Mouse (Mus musculus) liver, embryonic 11.5 days (tissue): ENCODE data around the gene Casz1. TPM values are rescaled to one million over a fixed set of nuclear protein-coding genes. Genes with fewer than 3 reads are reported as not detected.

Experiments used
- ATAC-seq: fragments of 200-750 bp; cut with Nextera tagmentation; replicated peaks from 2 replicates; pipeline ENCODE4 v1.8.0; 2017; ENCODE audit warnings: moderate number of reproducible peaks, mild to moderate bottlenecking, moderate TSS enrichment, moderate library complexity; ENCODE audit not compliant: low FRiP score
- DNase-seq: peaks from one replicate; pipeline ENCODE4 v3.0.0-alpha.2; 2017; ENCODE audit warnings: low spot score
- H3K27ac ChIP-seq: fragments of 300-500 bp; sonication (generic); 2 replicates; pipeline ENCODE4 v1.5.1; 2014; ENCODE audit warnings: mild to moderate bottlenecking, low read depth, low read length, control low read depth
- H3K27me3 ChIP-seq: fragments of 300-500 bp; sonication (generic); replicated peaks from 2 replicates; pipeline ENCODE4 v1.6.1; 2014; ENCODE audit warnings: low read length, mixed read lengths; ENCODE audit not compliant: control insufficient read depth, insufficient read depth
- H3K36me3 ChIP-seq: fragments of 300-500 bp; sonication (generic); 2 replicates; pipeline ENCODE4 v1.6.1; 2014; ENCODE audit warnings: mild to moderate bottlenecking, low read length, moderate library complexity, mixed read lengths; ENCODE audit not compliant: control insufficient read depth, insufficient read depth
- H3K4me1 ChIP-seq: fragments of 300-500 bp; sonication (generic); replicated peaks from 2 replicates; pipeline ENCODE4 v1.6.1; 2014; ENCODE audit warnings: low read length, mixed read lengths; ENCODE audit not compliant: control insufficient read depth, insufficient read depth
- H3K4me2 ChIP-seq: fragments of 300-500 bp; sonication (generic); 2 replicates; pipeline ENCODE4 v1.6.1; 2014; ENCODE audit warnings: mild to moderate bottlenecking, control low read depth, moderate library complexity
- H3K4me3 ChIP-seq: fragments of 300-500 bp; sonication (generic); 2 replicates; pipeline ENCODE4 v1.5.1; 2014; ENCODE audit warnings: low read depth, low read length, control low read depth
- H3K9ac ChIP-seq: fragments of 300-500 bp; sonication (generic); 2 replicates; pipeline ENCODE4 v1.6.1; 2014; ENCODE audit warnings: low read depth, low read length, control low read depth
- H3K9me3 ChIP-seq: fragments of 300-500 bp; sonication (generic); 2 replicates; pipeline ENCODE4 v1.6.1; 2016; ENCODE audit warnings: low read length, inconsistent platforms, mixed read lengths; ENCODE audit not compliant: control insufficient read depth
- WGBS: fragments of 180-500 bp; shearing (Covaris S2); extraction: QIAGEN DNeasy Blood & Tissue Kit; methylation state at CpG from one replicate; pipeline ENCODE4 v1.1.7; 2014; 5-methylcytosine and 5-hydroxymethylcytosine counted together
- polyA plus RNA-seq: library from polyadenylated mRNA; unstranded; fragments of >200 nt; fragmentation: Nextera tagmentation; extraction: Ambion mirVana; gene quantifications from 2 replicates; pipeline ENCODE4 v1.2.1, GENCODE M21; 2014

Gene Casz1
- polyA plus RNA-seq, 1 experiment from 2014 or later: 1.0 TPM

GRCm38 (mm10) chr4:148806836-148807235 lies 2.6 kb downstream of the Casz1 start:
- peak overlapping the region; percentile 85 for H3K4me2 ChIP-seq
- DNase-seq (peak; percentile 46), ATAC-seq (no peak)
- H3K9ac ChIP-seq: no peak overlapping the region
- peaks cover 8% of the 10 kb centered on the region for H3K4me1 ChIP-seq
- 2% methylated on average over 23 of the region's 26 CpGs for WGBS
- H3K27ac ChIP-seq: no peak overlapping the region
- H3K9me3 ChIP-seq: no peaks in the 10 kb centered on the region
- peaks cover 93% of the 10 kb centered on the region for H3K27me3 ChIP-seq
- peak overlapping the region; percentile 55 for H3K4me3 ChIP-seq
- H3K36me3 ChIP-seq: no peaks in the 10 kb centered on the region

- Histone ChIP-seq H3K9ac (no peak overlapping the region), H3K27ac (no peak overlapping the region), H3K4me1 (peaks cover 8% of the 10 kb centered on the region), H3K27me3 (peaks cover 94% of the 10 kb centered on the region), H3K9me3 (no peaks in the 10 kb centered on the region), H3K36me3 (no peaks in the 10 kb centered on the region), H3K4me2 (peak overlapping the region; percentile 85), H3K4me3 (no peak overlapping the region)
- ATAC-seq (no peak), DNase-seq (no peak)
- WGBS: 3% methylated on average over 9 of the region's 9 CpGs
Measured at GRCm38 (mm10) chr4:148807397-148807796, 3.2 kb downstream of the Casz1 start.

GRCm38 (mm10) chr4:148808839-148809238 lies 4.6 kb downstream of the Casz1 start:
- H3K9me3 ChIP-seq: no peaks in the 10 kb centered on the region
- DNase-seq (no peak), ATAC-seq (no peak)
- no peak overlapping the region for H3K9ac ChIP-seq
- 48% methylated on average over 2 of the region's 2 CpGs for WGBS
- H3K4me1 ChIP-seq: peaks cover 8% of the 10 kb centered on the region
- peaks cover 91% of the 10 kb centered on the region for H3K27me3 ChIP-seq
- no peak overlapping the region for H3K27ac ChIP-seq
- H3K4me3 ChIP-seq: no peak overlapping the region
- no peaks in the 10 kb centered on the region for H3K36me3 ChIP-seq
- no peak overlapping the region for H3K4me2 ChIP-seq

- H3K27me3 ChIP-seq: peaks cover 76% of the 10 kb centered on the region
- no peak for DNase-seq
- H3K9ac ChIP-seq: no peak overlapping the region
- WGBS: 62% methylated on average over 9 of the region's 9 CpGs
- no peak overlapping the region for H3K4me2 ChIP-seq
- ATAC-seq: no peak
- H3K4me3 ChIP-seq: no peak overlapping the region
- H3K9me3 ChIP-seq: no peaks in the 10 kb centered on the region
- H3K27ac ChIP-seq: no peak overlapping the region
- H3K4me1 ChIP-seq: peaks cover 3% of the 10 kb centered on the region
- no peaks in the 10 kb centered on the region for H3K36me3 ChIP-seq
Measured at GRCm38 (mm10) chr4:148810706-148811105, 6.5 kb downstream of the Casz1 start.

- no peaks in the 10 kb centered on the region; the same call in 1 of the 2 replicates for H3K4me1 ChIP-seq
- H3K36me3 ChIP-seq: no peaks in the 10 kb centered on the region
- ATAC-seq (no peak), DNase-seq (peak; percentile 45)
- no peak overlapping the region for H3K27ac ChIP-seq
- no peaks in the 10 kb centered on the region for H3K9me3 ChIP-seq
- no peak overlapping the region for H3K4me3 ChIP-seq
- H3K9ac ChIP-seq: no peak overlapping the region
- H3K27me3 ChIP-seq: peaks cover 65% of the 10 kb centered on the region
- peak overlapping the region; percentile 29; the same call in 1 of the 2 replicates for H3K4me2 ChIP-seq
- 27% methylated on average over 10 of the region's 10 CpGs for WGBS
Measured at GRCm38 (mm10) chr4:148811940-148812339, 7.7 kb downstream of the Casz1 start.

GRCm38 (mm10) chr4:148813247-148813646 lies 9.0 kb downstream of the Casz1 start:
- 72% methylated on average over 6 of the region's 6 CpGs for WGBS

GRCm38 (mm10) chr4:148816556-148816955 lies 12.3 kb downstream of the Casz1 start:
- H3K4me1 ChIP-seq: no peaks in the 10 kb centered on the region; the same call in 1 of the 2 replicates
- no peak for DNase-seq

More at GRCm38 (mm10) chr4:148813247-148813646, 9.0 kb downstream of the Casz1 start:
- H3K4me1 ChIP-seq: no peaks in the 10 kb centered on the region; the same call in 1 of the 2 replicates
- H3K4me3 ChIP-seq: no peak overlapping the region
- DNase-seq (no peak), ATAC-seq (no peak)
- no peak overlapping the region for H3K4me2 ChIP-seq
- no peaks in the 10 kb centered on the region for H3K36me3 ChIP-seq
- H3K9ac ChIP-seq: no peak overlapping the region
- no peak overlapping the region for H3K27ac ChIP-seq
- peaks cover 63% of the 10 kb centered on the region for H3K27me3 ChIP-seq
- no peaks in the 10 kb centered on the region for H3K9me3 ChIP-seq

GRCm38 (mm10) chr4:148818161-148818560 lies 13.9 kb downstream of the Casz1 start:
- H3K27me3 ChIP-seq: peaks cover 18% of the 10 kb centered on the region

More at GRCm38 (mm10) chr4:148816556-148816955, 12.3 kb downstream of the Casz1 start:
- Histone ChIP-seq H3K27me3 (peaks cover 34% of the 10 kb centered on the region), H3K9ac (no peak overlapping the region), H3K4me3 (no peak overlapping the region), H3K9me3 (no peaks in the 10 kb centered on the region), H3K4me2 (no peak overlapping the region), H3K36me3 (no peaks in the 10 kb centered on the region), H3K27ac (no peak overlapping the region)
- no peak for ATAC-seq
- WGBS: 19% methylated on average over 14 of the region's 14 CpGs

GRCm38 (mm10) chr4:148820171-148820570 lies 15.9 kb downstream of the Casz1 start:
- 69% methylated on average over 13 of the region's 13 CpGs for WGBS

More at GRCm38 (mm10) chr4:148818161-148818560, 13.9 kb downstream of the Casz1 start:
- Histone ChIP-seq H3K4me2 (no peak overlapping the region), H3K4me3 (no peak overlapping the region), H3K9me3 (no peaks in the 10 kb centered on the region), H3K36me3 (no peaks in the 10 kb centered on the region), H3K4me1 (no peaks in the 10 kb centered on the region), H3K27ac (no peak overlapping the region), H3K9ac (no peak overlapping the region)
- ATAC-seq (no peak), DNase-seq (no peak)
- WGBS: 86% methylated on average over 12 of the region's 12 CpGs

More at GRCm38 (mm10) chr4:148820171-148820570, 15.9 kb downstream of the Casz1 start:
- Histone ChIP-seq H3K27ac (no peak overlapping the region), H3K9me3 (no peaks in the 10 kb centered on the region), H3K27me3 (peaks cover 13% of the 10 kb centered on the region; the same call in 1 of the 2 replicates), H3K9ac (no peak overlapping the region), H3K4me1 (no peaks in the 10 kb centered on the region), H3K4me2 (no peak overlapping the region), H3K36me3 (no peaks in the 10 kb centered on the region), H3K4me3 (no peak overlapping the region)
- ATAC-seq (no peak), DNase-seq (no peak)
